Mouse (Mus musculus): ENCODE results near the gene Vav3. TPM values are rescaled to one million over a fixed set of nuclear protein-coding genes. Genes with fewer than 3 reads are reported as not detected.

The Vav3 gene
- polyA plus RNA-seq, 1 experiment from 2014 or later: 28.3 TPM

GRCm38 (mm10) chr3:109488750-109489171 is 148.3 kb downstream of the Vav3 start:
- TF ChIP-seq CTCF (IDR thresholded peaks at IDR 0.05; ENCODE audit: low read depth): no peak
- DNase-seq (ENCODE audit: low spot score) (no peak), ATAC-seq (replicated peaks; ENCODE audit: low FRiP score, low read depth) (no peak)
- Histone ChIP-seq H3K9me3 (replicated peaks; ENCODE audit: low read length) (no peaks in the 10 kb centered on the region), H3K36me3 (ENCODE audit: insufficient read depth, low read length) (no peaks in the 10 kb centered on the region), H3K4me2 (ENCODE audit: low read length) (no peak overlapping the region), H3K9ac (ENCODE audit: low read depth, low read length) (no peak overlapping the region), H3K4me1 (replicated peaks; ENCODE audit: insufficient read depth, low read length) (no peaks in the 10 kb centered on the region), H3K27ac (no peak overlapping the region), H3K4me3 (replicated peaks; ENCODE audit: low read depth, low read length) (no peak overlapping the region), H3K27me3 (ENCODE audit: insufficient read depth, low read length) (no peaks in the 10 kb centered on the region)
- 53% methylated on average over 4 of the region's 4 CpGs for WGBS

GRCm38 (mm10) chr3:109490561-109491296 is 150.3 kb downstream of the Vav3 start:
- H3K9ac ChIP-seq (ENCODE audit: low read depth, low read length): no peak overlapping the region
- H3K9me3 ChIP-seq (replicated peaks; ENCODE audit: low read length): no peaks in the 10 kb centered on the region
- no peaks in the 10 kb centered on the region for H3K36me3 ChIP-seq (ENCODE audit: insufficient read depth, low read length)
- no peak overlapping the region for H3K4me3 ChIP-seq (replicated peaks; ENCODE audit: low read depth, low read length)
- DNase-seq (ENCODE audit: low spot score) (no peak), ATAC-seq (replicated peaks; ENCODE audit: low FRiP score, low read depth) (no peak)
- no peaks in the 10 kb centered on the region for H3K27me3 ChIP-seq (ENCODE audit: insufficient read depth, low read length)
- no peak for TF ChIP-seq CTCF (IDR thresholded peaks at IDR 0.05; ENCODE audit: low read depth)
- WGBS: 60% methylated on average over 11 of the region's 11 CpGs
- H3K4me2 ChIP-seq (ENCODE audit: low read length): no peak overlapping the region
- no peak overlapping the region for H3K27ac ChIP-seq
- no peaks in the 10 kb centered on the region for H3K4me1 ChIP-seq (replicated peaks; ENCODE audit: insufficient read depth, low read length)

DNA sequence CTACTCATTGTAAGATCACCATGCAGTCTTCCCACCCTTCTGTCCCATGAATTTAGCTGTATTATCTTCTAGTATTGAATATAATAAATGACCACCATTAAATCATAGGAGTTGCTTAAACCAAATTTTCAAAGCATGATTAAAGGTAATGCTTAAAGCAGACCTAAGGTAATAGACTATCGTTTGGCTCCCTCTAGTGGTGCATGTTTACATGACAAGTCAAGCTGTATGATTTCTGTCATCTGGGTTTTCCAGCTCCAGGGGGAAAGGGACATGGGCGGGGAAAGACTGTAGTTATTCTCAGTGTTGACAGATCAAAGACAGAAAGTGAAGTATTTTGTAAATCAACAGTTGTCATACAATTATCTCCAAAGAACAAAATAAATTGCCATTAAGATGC is 151.1 kb downstream of the Vav3 start:
- TF ChIP-seq CTCF (IDR thresholded peaks at IDR 0.05; ENCODE audit: low read depth): peak; percentile 94
- DNase-seq (ENCODE audit: low spot score) (peak; percentile 92), ATAC-seq (replicated peaks; ENCODE audit: low FRiP score, low read depth) (peak; percentile 61)
- Histone ChIP-seq H3K27ac (no peak overlapping the region), H3K4me1 (replicated peaks; ENCODE audit: insufficient read depth, low read length) (no peaks in the 10 kb centered on the region), H3K9ac (ENCODE audit: low read depth, low read length) (no peak overlapping the region), H3K36me3 (ENCODE audit: insufficient read depth, low read length) (no peaks in the 10 kb centered on the region), H3K27me3 (ENCODE audit: insufficient read depth, low read length) (no peaks in the 10 kb centered on the region), H3K4me3 (replicated peaks; ENCODE audit: low read depth, low read length) (no peak overlapping the region), H3K4me2 (ENCODE audit: low read length) (no peak overlapping the region), H3K9me3 (replicated peaks; ENCODE audit: low read length) (no peaks in the 10 kb centered on the region)
- 5% methylated on average over 2 of the region's 2 CpGs for WGBS

DNA sequence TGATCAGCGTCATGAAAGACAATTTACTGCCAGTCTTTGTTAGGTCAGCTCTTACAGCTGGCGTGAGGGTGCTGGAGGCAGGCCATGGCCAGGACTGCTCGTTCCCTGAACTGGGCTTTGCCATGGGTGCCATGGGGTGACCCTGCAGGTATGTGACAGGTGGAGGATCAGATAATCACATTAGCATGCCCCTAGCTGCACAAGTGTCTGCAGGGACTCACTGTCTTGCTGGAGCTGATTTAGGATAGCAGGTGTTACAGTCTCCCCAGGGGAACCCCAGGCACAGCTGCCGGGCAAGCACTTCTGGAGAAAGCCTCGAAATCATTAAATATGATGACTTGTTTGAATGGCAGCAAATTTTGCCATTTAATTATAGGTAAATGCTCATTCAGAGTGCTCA is 156.0 kb downstream of the Vav3 start:
- Histone ChIP-seq H3K9ac (ENCODE audit: low read depth, low read length) (no peak overlapping the region), H3K36me3 (ENCODE audit: insufficient read depth, low read length) (no peaks in the 10 kb centered on the region), H3K27ac (no peak overlapping the region), H3K4me2 (ENCODE audit: low read length) (no peak overlapping the region), H3K4me1 (replicated peaks; ENCODE audit: insufficient read depth, low read length) (no peaks in the 10 kb centered on the region), H3K27me3 (ENCODE audit: insufficient read depth, low read length) (no peaks in the 10 kb centered on the region), H3K4me3 (replicated peaks; ENCODE audit: low read depth, low read length) (no peak overlapping the region), H3K9me3 (replicated peaks; ENCODE audit: low read length) (no peaks in the 10 kb centered on the region)
- TF ChIP-seq CTCF (IDR thresholded peaks at IDR 0.05; ENCODE audit: low read depth): no peak
- 74% methylated on average over 5 of the region's 5 CpGs for WGBS
- DNase-seq (ENCODE audit: low spot score) (no peak), ATAC-seq (replicated peaks; ENCODE audit: low FRiP score, low read depth) (no peak)

- Histone ChIP-seq H3K27ac (no peak overlapping the region), H3K36me3 (ENCODE audit: insufficient read depth, low read length) (no peaks in the 10 kb centered on the region), H3K4me2 (ENCODE audit: low read length) (no peak overlapping the region), H3K27me3 (ENCODE audit: insufficient read depth, low read length) (no peaks in the 10 kb centered on the region), H3K9ac (ENCODE audit: low read depth, low read length) (no peak overlapping the region), H3K4me3 (replicated peaks; ENCODE audit: low read depth, low read length) (no peak overlapping the region), H3K9me3 (replicated peaks; ENCODE audit: low read length) (no peaks in the 10 kb centered on the region), H3K4me1 (replicated peaks; ENCODE audit: insufficient read depth, low read length) (no peaks in the 10 kb centered on the region)
- ATAC-seq (replicated peaks; ENCODE audit: low FRiP score, low read depth) (no peak), DNase-seq (ENCODE audit: low spot score) (no peak)
- no peak for TF ChIP-seq CTCF (IDR thresholded peaks at IDR 0.05; ENCODE audit: low read depth)
- 80% methylated on average over 4 of the region's 4 CpGs for WGBS
Observed at GRCm38 (mm10) chr3:109497074-109497473, 156.6 kb downstream of the Vav3 start.

GRCm38 (mm10) chr3:109499861-109500456 is 159.5 kb downstream of the Vav3 start:
- Histone ChIP-seq H3K4me3 (replicated peaks; ENCODE audit: low read depth, low read length) (no peak overlapping the region), H3K4me2 (ENCODE audit: low read length) (no peak overlapping the region), H3K9me3 (replicated peaks; ENCODE audit: low read length) (no peaks in the 10 kb centered on the region), H3K4me1 (replicated peaks; ENCODE audit: insufficient read depth, low read length) (no peaks in the 10 kb centered on the region), H3K9ac (ENCODE audit: low read depth, low read length) (no peak overlapping the region), H3K27ac (no peak overlapping the region), H3K27me3 (ENCODE audit: insufficient read depth, low read length) (no peaks in the 10 kb centered on the region), H3K36me3 (ENCODE audit: insufficient read depth, low read length) (no peaks in the 10 kb centered on the region)
- ATAC-seq (replicated peaks; ENCODE audit: low FRiP score, low read depth): no peak
- no peak for TF ChIP-seq CTCF (IDR thresholded peaks at IDR 0.05; ENCODE audit: low read depth)
- 91% methylated on average over 1 of the region's 1 CpGs for WGBS
- DNase-seq (ENCODE audit: low spot score): no peak

Data from kidney, postnatal 0 days (tissue).